Mouse (Mus musculus) kidney, adult 2 months (tissue): ENCODE data around the gene Clec3b.

Source experiments
- CTCF ChIP-seq: fragments of 200-500 bp; conservative IDR thresholded peaks from 2 replicates; pipeline ENCODE4 v1.5.1; 2011; ENCODE audit warnings: low read depth, mild to moderate bottlenecking, control low read depth, low read length, moderate library complexity, mixed read lengths; ENCODE audit not compliant: insufficient read depth, insufficient read length
- POLR2A ChIP-seq: fragments of 200-500 bp; IDR thresholded peaks from one replicate; pipeline ENCODE4 v1.6.1; 2011; ENCODE audit warnings: low read depth, low read length, control low read depth

GRCm38 (mm10) chr9:123187589-123187988 lies 36.8 kb downstream of the Clec3b start:
- TF ChIP-seq CTCF = no peak
- no peak for TF ChIP-seq POLR2A
